ENCODE assay signal across 27 mouse cellular contexts in the genomic region with DNA sequence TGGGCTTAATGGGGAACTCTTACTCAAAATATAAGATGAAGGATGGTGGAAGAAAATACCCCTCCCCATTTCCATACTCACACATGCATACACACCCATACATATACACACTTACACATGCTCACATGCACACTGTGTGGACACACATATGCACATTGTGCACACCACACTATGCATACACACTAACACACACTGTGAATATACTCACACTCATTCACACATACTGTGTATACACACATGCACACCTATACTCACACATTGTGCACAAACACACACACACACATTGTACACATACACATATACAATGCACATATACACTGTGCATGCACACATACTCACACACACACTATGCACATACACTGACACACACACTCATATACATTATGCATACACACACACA.
DNase-seq lines count a peak whose midpoint lies in the region; ATAC-seq lines count a peak whose summit lies in the region.
"Had no signal": no experiment of that assay in that cellular context is flagged by ENCODE, and none has a peak within 500 bp of the region (broad histone marks: within the 10 kb centered on the region; RNA-seq: fewer than 3 reads in every experiment).

No protein-coding gene starts in this region.

- H3K4me2 ChIP-seq in embryonic facial prominence, embryonic 13.5 days: no peak overlapping the region
- no peak overlapping the region for H3K4me2 ChIP-seq in limb, embryonic 12.5 days
- H3K4me2 ChIP-seq: embryonic facial prominence, embryonic 12.5 days; embryonic facial prominence, embryonic 15.5 days; forebrain, embryonic 12.5 days had no signal

- 0 out of 2 replicates have a peak, but pooled peaks have one; percentile 21 for ATAC-seq in embryonic facial prominence, embryonic 13.5 days (ENCODE audit: insufficient number of reproducible peaks, insufficient read depth, low FRiP score, low TSS enrichment, low read depth)
- ATAC-seq in limb, embryonic 12.5 days (ENCODE audit: insufficient number of reproducible peaks, insufficient read depth, low FRiP score, low TSS enrichment, low read depth): peak; percentile 50; the same call in 1 of the 2 replicates
- no peak for ATAC-seq in megakaryocyte, adult 5-6 weeks (ENCODE audit: poor library complexity, severe bottlenecking)
- ATAC-seq: activated CD4-positive, CD25-positive, alpha-beta regulatory T cell, adult 4 months; CD4-positive, CD25-positive, alpha-beta regulatory T cell, adult 4 months; forebrain, embryonic 14.5 days; forebrain, embryonic 16.5 days; Patski had no signal

- H3K9me3 ChIP-seq in embryonic facial prominence, embryonic 13.5 days: no peaks in the 10 kb centered on the region
- no peaks in the 10 kb centered on the region for H3K9me3 ChIP-seq in embryonic facial prominence, embryonic 10.5 days
- H3K9me3 ChIP-seq in limb, embryonic 12.5 days: no peaks in the 10 kb centered on the region
- H3K9me3 ChIP-seq in limb, embryonic 10.5 days (replicated peaks): no peaks in the 10 kb centered on the region
- H3K9me3 ChIP-seq in megakaryocyte, embryonic 14.5 days: 0 out of 2 replicates have a peak, but pooled peaks cover 14% of the 10 kb centered on the region
- H3K9me3 ChIP-seq: embryonic facial prominence, embryonic 12.5 days; embryonic facial prominence, embryonic 15.5 days; forebrain, embryonic 10.5 days; forebrain, embryonic 12.5 days had no signal

- H3K27ac ChIP-seq in embryonic facial prominence, embryonic 13.5 days: no peak overlapping the region
- no peak overlapping the region for H3K27ac ChIP-seq in embryonic facial prominence, embryonic 10.5 days (replicated peaks)
- H3K27ac ChIP-seq in limb, embryonic 12.5 days: no peak overlapping the region
- H3K27ac ChIP-seq in limb, embryonic 10.5 days: no peak overlapping the region
- H3K27ac ChIP-seq: embryonic facial prominence, embryonic 12.5 days; embryonic facial prominence, embryonic 15.5 days; forebrain, embryonic 10.5 days; forebrain, embryonic 12.5 days had no signal

- no peaks in the 10 kb centered on the region for H3K27me3 ChIP-seq in embryonic facial prominence, embryonic 13.5 days
- no peaks in the 10 kb centered on the region for H3K27me3 ChIP-seq in embryonic facial prominence, embryonic 10.5 days (replicated peaks; ENCODE audit: low read depth, poor library complexity, severe bottlenecking)
- H3K27me3 ChIP-seq in limb, embryonic 12.5 days: no peaks in the 10 kb centered on the region
- no peaks in the 10 kb centered on the region for H3K27me3 ChIP-seq in limb, embryonic 10.5 days (ENCODE audit: low read depth, poor library complexity, severe bottlenecking)
- no peaks in the 10 kb centered on the region for H3K27me3 ChIP-seq in megakaryocyte, embryonic 14.5 days (replicated peaks)
- H3K27me3 ChIP-seq: embryonic facial prominence, embryonic 12.5 days; embryonic facial prominence, embryonic 15.5 days; forebrain, embryonic 12.5 days; Patski had no signal

- no peak overlapping the region for H3K9ac ChIP-seq in embryonic facial prominence, embryonic 13.5 days
- no peak overlapping the region for H3K9ac ChIP-seq in limb, embryonic 12.5 days (replicated peaks)
- H3K9ac ChIP-seq: embryonic facial prominence, embryonic 12.5 days; embryonic facial prominence, embryonic 15.5 days; forebrain, embryonic 12.5 days had no signal

- no peaks in the 10 kb centered on the region for H3K36me3 ChIP-seq in embryonic facial prominence, embryonic 13.5 days
- no peaks in the 10 kb centered on the region for H3K36me3 ChIP-seq in embryonic facial prominence, embryonic 10.5 days (replicated peaks)
- H3K36me3 ChIP-seq in limb, embryonic 12.5 days: no peaks in the 10 kb centered on the region
- H3K36me3 ChIP-seq in limb, embryonic 10.5 days: no peaks in the 10 kb centered on the region
- H3K36me3 ChIP-seq in megakaryocyte, embryonic 14.5 days (replicated peaks; ENCODE audit: low read length): no peaks in the 10 kb centered on the region
- H3K36me3 ChIP-seq: embryonic facial prominence, embryonic 12.5 days; embryonic facial prominence, embryonic 15.5 days; forebrain, embryonic 10.5 days; forebrain, embryonic 12.5 days had no signal

- DNase-seq in embryonic facial prominence, embryonic 10.5 days (ENCODE audit: low spot score): no peak
- DNase-seq in limb, embryonic 10.5 days (ENCODE audit: low spot score): no peak
- no peak for DNase-seq in cerebellum, adult 9-10 months
- DNase-seq: adrenal gland, adult 8-10 months; adrenal gland, postnatal 14 days; adrenal gland, postnatal 36 days; B cell, adult 2 months; cerebellum, adult 11-12 months; cerebellum, adult 2 months; cerebellum, adult 9-11 months; cerebellum, postnatal 14 days; cerebellum, postnatal 36 days; embryo, embryonic 11 days had no signal

- peaks cover 12% of the 10 kb centered on the region for H3K4me1 ChIP-seq in embryonic facial prominence, embryonic 13.5 days
- H3K4me1 ChIP-seq in embryonic facial prominence, embryonic 10.5 days: peaks cover 13% of the 10 kb centered on the region
- peaks cover 10% of the 10 kb centered on the region for H3K4me1 ChIP-seq in limb, embryonic 12.5 days (replicated peaks)
- H3K4me1 ChIP-seq in limb, embryonic 10.5 days: peaks cover 4% of the 10 kb centered on the region; the same call in 1 of the 2 replicates
- H3K4me1 ChIP-seq in megakaryocyte, embryonic 14.5 days: peaks cover 13% of the 10 kb centered on the region
- H3K4me1 ChIP-seq: forebrain, embryonic 10.5 days; forebrain, embryonic 12.5 days had no signal

- no peak overlapping the region for H3K4me3 ChIP-seq in embryonic facial prominence, embryonic 13.5 days
- H3K4me3 ChIP-seq in embryonic facial prominence, embryonic 10.5 days: no peak overlapping the region
- no peak overlapping the region for H3K4me3 ChIP-seq in limb, embryonic 12.5 days (replicated peaks)
- no peak overlapping the region for H3K4me3 ChIP-seq in limb, embryonic 10.5 days
- H3K4me3 ChIP-seq in megakaryocyte, embryonic 14.5 days (replicated peaks): peak overlapping the region; percentile 11
- H3K4me3 ChIP-seq: embryonic facial prominence, embryonic 12.5 days; embryonic facial prominence, embryonic 15.5 days; erythroblast, embryonic 14.5 days; forebrain, embryonic 10.5 days; forebrain, embryonic 12.5 days had no signal
